23 mouse cellular contexts compared by ENCODE assay signal in the genomic region with DNA sequence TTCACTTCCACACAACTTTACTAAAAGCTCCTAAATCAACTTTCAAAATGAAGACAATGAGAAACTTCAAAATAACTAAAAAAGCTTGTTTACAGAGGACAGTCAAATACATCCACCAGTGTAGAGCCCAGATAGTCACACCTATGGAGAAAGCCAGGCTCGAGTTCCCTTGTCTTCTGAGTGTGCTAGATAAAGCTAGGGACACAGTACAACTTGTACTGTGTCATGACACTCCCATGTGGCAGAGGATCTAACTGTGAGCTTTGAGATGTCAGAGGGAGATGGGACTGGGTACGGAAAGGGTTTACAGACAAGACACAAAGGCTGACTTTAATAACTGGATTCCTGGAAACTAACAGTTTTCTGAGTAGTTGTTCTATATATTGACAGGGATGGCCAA.
DNase-seq lines count a peak whose midpoint lies in the region; ATAC-seq and TF ChIP-seq lines count a peak whose summit lies in the region.
"Had no signal": no experiment of that assay in that cellular context is flagged by ENCODE, and none has a peak within 500 bp of the region (broad histone marks: within the 10 kb centered on the region; RNA-seq: fewer than 3 reads in every experiment).

No protein-coding gene starts in this region.

- no peak for DNase-seq in liver, postnatal 0 days
- no peak for DNase-seq in liver
- peak; percentile 5 for DNase-seq in c-Kit-positive CD71-positive TER-119-positive erythroid progenitor cells, embryonic 14.5 days (ENCODE audit: low spot score)
- DNase-seq: adrenal gland, adult 2 months; adrenal gland, postnatal 10 days; adrenal gland, postnatal 25 days; cerebellum, adult 11 months; cerebellum, adult 18-20 months; cerebellum, adult 8-10 months; cerebellum, adult 9-11 months; cerebellum, postnatal 14 days; cerebellum, postnatal 36 days; embryo, embryonic 11 days had no signal

- no peak overlapping the region for H3K27ac ChIP-seq in liver, postnatal 0 days (ENCODE audit: low read depth)
- no peak overlapping the region for H3K27ac ChIP-seq in midbrain, embryonic 16.5 days (ENCODE audit: low read length)
- no peak overlapping the region for H3K27ac ChIP-seq in kidney, embryonic 14.5 days (ENCODE audit: low read depth, low read length)
- H3K27ac ChIP-seq: embryonic facial prominence, embryonic 13.5 days; embryonic facial prominence, embryonic 15.5 days; forebrain, embryonic 10.5 days; forebrain, embryonic 12.5 days had no signal

- no peaks in the 10 kb centered on the region for H3K27me3 ChIP-seq in liver, postnatal 0 days (ENCODE audit: insufficient read depth, low read length)
- no peaks in the 10 kb centered on the region for H3K27me3 ChIP-seq in midbrain, embryonic 16.5 days (ENCODE audit: control insufficient read depth, insufficient read depth, low read depth, low read length)
- no peaks in the 10 kb centered on the region for H3K27me3 ChIP-seq in kidney, embryonic 14.5 days (ENCODE audit: control insufficient read depth, insufficient read depth, low read length)
- H3K27me3 ChIP-seq: embryonic facial prominence, embryonic 13.5 days; embryonic facial prominence, embryonic 15.5 days; forebrain, embryonic 12.5 days had no signal

- no peak overlapping the region for H3K4me3 ChIP-seq in liver, postnatal 0 days (ENCODE audit: low read depth, low read length)
- H3K4me3 ChIP-seq in midbrain, embryonic 16.5 days (ENCODE audit: low read depth, low read length): no peak overlapping the region
- H3K4me3 ChIP-seq in kidney, embryonic 14.5 days (ENCODE audit: low read length): no peak overlapping the region
- H3K4me3 ChIP-seq: embryonic facial prominence, embryonic 13.5 days; embryonic facial prominence, embryonic 15.5 days; erythroblast, embryonic 14.5 days; forebrain, embryonic 10.5 days; forebrain, embryonic 12.5 days had no signal

- WGBS in liver, postnatal 0 days (ENCODE audit: insufficient replicate concordance): 52% methylated on average over 2 of the region's 2 CpGs
- WGBS in midbrain, embryonic 16.5 days: 72% methylated on average over 2 of the region's 2 CpGs
- WGBS in kidney, embryonic 14.5 days: 75% methylated on average over 2 of the region's 2 CpGs

- no peak overlapping the region for H3K9ac ChIP-seq in liver, postnatal 0 days (replicated peaks)
- H3K9ac ChIP-seq in midbrain, embryonic 16.5 days (ENCODE audit: low read depth, low read length): no peak overlapping the region
- no peak overlapping the region for H3K9ac ChIP-seq in kidney, embryonic 14.5 days (ENCODE audit: low read depth, low read length)
- H3K9ac ChIP-seq: embryonic facial prominence, embryonic 13.5 days; embryonic facial prominence, embryonic 15.5 days; forebrain, embryonic 12.5 days had no signal

- no peak overlapping the region for H3K4me2 ChIP-seq in liver, postnatal 0 days (ENCODE audit: low read depth, low read length)
- H3K4me2 ChIP-seq in midbrain, embryonic 16.5 days (ENCODE audit: low read length): no peak overlapping the region
- no peak overlapping the region for H3K4me2 ChIP-seq in kidney, embryonic 14.5 days (replicated peaks; ENCODE audit: low read depth, low read length)
- H3K4me2 ChIP-seq: embryonic facial prominence, embryonic 13.5 days; embryonic facial prominence, embryonic 15.5 days; forebrain, embryonic 12.5 days had no signal

- peaks cover 14% of the 10 kb centered on the region for H3K4me1 ChIP-seq in liver, postnatal 0 days (ENCODE audit: insufficient read depth)
- no peaks in the 10 kb centered on the region for H3K4me1 ChIP-seq in midbrain, embryonic 16.5 days (ENCODE audit: control insufficient read depth, insufficient read depth, low read length)
- peaks cover 19% of the 10 kb centered on the region; the same call in 1 of the 2 replicates for H3K4me1 ChIP-seq in kidney, embryonic 14.5 days (ENCODE audit: control insufficient read depth, insufficient read depth, low read length)
- H3K4me1 ChIP-seq: embryonic facial prominence, embryonic 13.5 days; embryonic facial prominence, embryonic 15.5 days had no signal

- ATAC-seq in liver, postnatal 0 days: peak; percentile 62
- peak; percentile 76 for ATAC-seq in megakaryocyte-erythroid progenitor cell, adult 5-6 weeks (replicated peaks; ENCODE audit: low FRiP score, low TSS enrichment, poor library complexity, severe bottlenecking)
- no peak for ATAC-seq in midbrain, embryonic 16.5 days
- no peak for ATAC-seq in kidney, embryonic 14.5 days (ENCODE audit: low FRiP score, low TSS enrichment)
- ATAC-seq: forebrain, embryonic 14.5 days; forebrain, embryonic 16.5 days had no signal

- H3K9me3 ChIP-seq in liver, postnatal 0 days (ENCODE audit: low read length): no peaks in the 10 kb centered on the region
- H3K9me3 ChIP-seq in midbrain, embryonic 16.5 days (replicated peaks; ENCODE audit: control insufficient read depth, low read length, poor library complexity, severe bottlenecking): no peaks in the 10 kb centered on the region
- H3K9me3 ChIP-seq in kidney, embryonic 14.5 days (ENCODE audit: control insufficient read depth, low read length): no peaks in the 10 kb centered on the region
- H3K9me3 ChIP-seq: embryonic facial prominence, embryonic 13.5 days; embryonic facial prominence, embryonic 15.5 days; forebrain, embryonic 10.5 days; forebrain, embryonic 12.5 days had no signal

- no peaks in the 10 kb centered on the region for H3K36me3 ChIP-seq in liver, postnatal 0 days (replicated peaks; ENCODE audit: insufficient read depth, low read length)
- H3K36me3 ChIP-seq in midbrain, embryonic 16.5 days (ENCODE audit: control insufficient read depth, insufficient read depth, low read length): no peaks in the 10 kb centered on the region
- peaks cover 2% of the 10 kb centered on the region; the same call in 1 of the 2 replicates for H3K36me3 ChIP-seq in kidney, embryonic 14.5 days (ENCODE audit: control insufficient read depth, insufficient read depth, low read length)
- H3K36me3 ChIP-seq: embryonic facial prominence, embryonic 15.5 days; forebrain, embryonic 12.5 days had no signal

- TF ChIP-seq CTCF in liver, postnatal 0 days (IDR thresholded peaks at IDR 0.05; ENCODE audit: low read depth): no peak

- 0 out of 2 replicates have a peak, but pooled peaks have one; percentile 26 for TF ChIP-seq EP300 in liver, postnatal 0 days (IDR thresholded peaks at IDR 0.05; ENCODE audit: low read depth)

Comparison
In these comparisons a context has a peak if more than half of its experiments do, and no peak if none do; other contexts are left out.
1. ATAC-seq: peak in liver, postnatal 0 days (single experiment) and megakaryocyte-erythroid progenitor cell, adult 5-6 weeks (single experiment); none in midbrain, embryonic 16.5 days (single experiment) and kidney, embryonic 14.5 days (single experiment).